Mouse (Mus musculus) ES-Bruce4 (cell line): ENCODE results near the gene Spns2.

Experiments used
- EP300 ChIP-seq: IDR thresholded peaks from 2 replicates; pipeline ENCODE4 v1.6.1; 2011; ENCODE audit warnings: low read depth, low read length; ENCODE audit not compliant: insufficient read depth
- POLR2A ChIP-seq: IDR thresholded peaks from one replicate; pipeline ENCODE4 v1.8.1; 2011; ENCODE audit warnings: low read length; ENCODE audit not compliant: insufficient read depth

- no peak for TF ChIP-seq POLR2A
- TF ChIP-seq EP300: no peak
These were observed 41.9 kb upstream of the Spns2 start for GRCm38 (mm10) chr11:72531632-72532031.
